14 mouse cellular contexts compared by ENCODE assay signal in the genomic region with DNA sequence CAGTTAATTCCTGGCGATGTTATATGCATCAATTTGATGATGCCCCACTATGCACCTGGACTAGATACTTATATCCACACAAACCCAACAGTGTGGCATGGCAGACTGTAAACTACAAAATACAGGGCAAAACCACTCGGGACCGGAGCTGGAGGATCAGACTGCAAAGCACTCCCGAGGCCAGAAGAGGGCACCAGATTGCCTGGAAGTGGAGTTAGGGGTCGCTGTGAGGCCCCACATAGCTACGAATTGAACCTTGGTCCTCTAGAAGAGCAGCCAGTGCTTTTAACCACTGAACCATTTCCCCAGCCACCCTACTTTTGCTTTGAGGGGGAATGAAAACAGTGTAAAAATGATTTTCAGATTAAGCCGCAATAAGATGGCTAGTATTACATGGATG. TPM values are rescaled to one million over a fixed set of nuclear protein-coding genes. Genes with fewer than 3 reads are reported as not detected.
DNase-seq lines count a peak whose midpoint lies in the region; ATAC-seq and TF ChIP-seq lines count a peak whose summit lies in the region.
"Had no signal": no experiment of that assay in that cellular context is flagged by ENCODE, and none has a peak within 500 bp of the region (broad histone marks: within the 10 kb centered on the region; RNA-seq: fewer than 3 reads in every experiment).

No protein-coding gene starts in this region.

- H3K4me3 ChIP-seq in gastrocnemius, adult 2 months = no peak overlapping the region
- H3K4me3 ChIP-seq in left cerebral cortex, adult 2 months = no peak overlapping the region
- no peak overlapping the region for H3K4me3 ChIP-seq in ES-Bruce4 (ENCODE audit: low read depth, low read length)
- no peak overlapping the region for H3K4me3 ChIP-seq in embryonic facial prominence, embryonic 11.5 days (ENCODE audit: low read depth, low read length)
- H3K4me3 ChIP-seq: forebrain, embryonic 13.5 days; limb, embryonic 15.5 days; stomach, embryonic 15.5 days had no signal

- H3K36me3 ChIP-seq in ES-Bruce4 (ENCODE audit: control insufficient read depth, insufficient read depth, low read length, poor library complexity, severe bottlenecking) = no peaks in the 10 kb centered on the region
- H3K36me3 ChIP-seq in embryonic facial prominence, embryonic 11.5 days (replicated peaks; ENCODE audit: control insufficient read depth, insufficient read depth, low read depth, low read length) = no peaks in the 10 kb centered on the region
- H3K36me3 ChIP-seq: limb, embryonic 15.5 days; stomach, embryonic 15.5 days had no signal

- intact Hi-C loops in gastrocnemius, adult 2 months (cut with DNase I) = no loop called here
- intact Hi-C loops in left cerebral cortex, adult 2 months (cut with DNase I) = no loop called here
- intact Hi-C loops in left cerebral cortex, postnatal 10 days (cut with DNase I) = no loop called here

- H3K9ac ChIP-seq in ES-Bruce4 (ENCODE audit: low read depth, poor library complexity, severe bottlenecking) = no peak overlapping the region
- H3K9ac ChIP-seq in embryonic facial prominence, embryonic 11.5 days (replicated peaks; ENCODE audit: low read length) = no peak overlapping the region
- H3K9ac ChIP-seq: forebrain, embryonic 13.5 days; limb, embryonic 15.5 days; stomach, embryonic 15.5 days had no signal

- no peak for TF ChIP-seq POLR2A in ES-Bruce4 (IDR thresholded peaks at IDR 0.05; ENCODE audit: insufficient read depth, low read length)

- H3K9me3 ChIP-seq in ES-Bruce4 (replicated peaks; ENCODE audit: control insufficient read depth, insufficient read depth, low read length, poor library complexity, severe bottlenecking) = no peaks in the 10 kb centered on the region
- H3K9me3 ChIP-seq in embryonic facial prominence, embryonic 11.5 days (replicated peaks; ENCODE audit: control insufficient read depth, low read length) = no peaks in the 10 kb centered on the region
- H3K9me3 ChIP-seq: forebrain, embryonic 13.5 days; limb, embryonic 15.5 days; stomach, embryonic 15.5 days had no signal

- no peaks in the 10 kb centered on the region for H3K4me1 ChIP-seq in ES-Bruce4 (ENCODE audit: control insufficient read depth, insufficient read depth, low read length)
- no peaks in the 10 kb centered on the region for H3K4me1 ChIP-seq in embryonic facial prominence, embryonic 11.5 days (ENCODE audit: control insufficient read depth, insufficient read depth, low read length)
- H3K4me1 ChIP-seq: forebrain, embryonic 13.5 days; limb, embryonic 15.5 days; stomach, embryonic 15.5 days had no signal

- TF ChIP-seq EP300 in ES-Bruce4 (IDR thresholded peaks at IDR 0.05; ENCODE audit: insufficient read depth, low read depth, low read length) = no peak

- no peak overlapping the region for H3K4me2 ChIP-seq in embryonic facial prominence, embryonic 11.5 days (ENCODE audit: low read depth, low read length)
- H3K4me2 ChIP-seq: forebrain, embryonic 13.5 days; limb, embryonic 15.5 days; stomach, embryonic 15.5 days had no signal

- peak; percentile 23; the same call in 1 of the 2 replicates for TF ChIP-seq CTCF in gastrocnemius, adult 2 months (IDR thresholded peaks at IDR 0.05)
- TF ChIP-seq CTCF in left cerebral cortex, adult 2 months (IDR thresholded peaks at IDR 0.05) = peak; percentile 36
- peak; percentile 65 for TF ChIP-seq CTCF in ES-Bruce4 (IDR thresholded peaks at IDR 0.05; ENCODE audit: low read depth, low read length)

- H3K27me3 ChIP-seq in ES-Bruce4 (ENCODE audit: control insufficient read depth, insufficient read depth, low read length, poor library complexity, severe bottlenecking) = no peaks in the 10 kb centered on the region
- H3K27me3 ChIP-seq in embryonic facial prominence, embryonic 11.5 days (ENCODE audit: control insufficient read depth, insufficient read depth, low read length) = no peaks in the 10 kb centered on the region
- H3K27me3 ChIP-seq: forebrain, embryonic 13.5 days; limb, embryonic 15.5 days; stomach, embryonic 15.5 days had no signal

- no peak for ATAC-seq in embryonic facial prominence, embryonic 11.5 days (replicated peaks; ENCODE audit: insufficient number of reproducible peaks, low FRiP score, low TSS enrichment, low read depth)
- no peak for ATAC-seq in erythroblast, adult 5-6 weeks (replicated peaks; ENCODE audit: low FRiP score, poor library complexity, severe bottlenecking)
- ATAC-seq: forebrain, embryonic 13.5 days had no signal

- 53% methylated on average over 7 of the region's 7 CpGs for whole genome bisulfite sequencing in embryonic facial prominence, embryonic 11.5 days

- H3K27ac ChIP-seq in gastrocnemius, adult 2 months = no peak overlapping the region
- H3K27ac ChIP-seq in left cerebral cortex, adult 2 months = no peak overlapping the region
- no peak overlapping the region for H3K27ac ChIP-seq in ES-Bruce4 (ENCODE audit: insufficient read depth, low read length)
- H3K27ac ChIP-seq in embryonic facial prominence, embryonic 11.5 days (replicated peaks; ENCODE audit: low read depth, low read length) = no peak overlapping the region
- H3K27ac ChIP-seq: forebrain, embryonic 13.5 days; limb, embryonic 15.5 days; stomach, embryonic 15.5 days had no signal

- no peak for DNase-seq in gastrocnemius, adult 2 months
- DNase-seq in gastrocnemius, postnatal 25 days = no peak
- DNase-seq in left cerebral cortex, adult 2 months (ENCODE audit: extremely low spot score in 1 of 2, low spot score in 2 of 2) = no peak
- no peak for DNase-seq in left cerebral cortex, postnatal 10 days (ENCODE audit: extremely low spot score in 1 of 2, low spot score in 2 of 2)
- DNase-seq in embryonic facial prominence, embryonic 11.5 days (ENCODE audit: low spot score) = peak; percentile 8
- no peak for DNase-seq in cerebellum, postnatal 36 days
- DNase-seq: cerebellum, postnatal 25 days; gastrocnemius, postnatal 36 days had no signal

RNA-seq across cellular contexts. Expression of gene Rhox9, which starts 7.0 kb away (rescaled TPM):
- not detected for total RNA-seq in gastrocnemius, adult 2 months (2021)
- not detected for total RNA-seq in gastrocnemius, postnatal 25 days (2021)
- total RNA-seq in left cerebral cortex, adult 2 months (2021) = not detected
- not detected for total RNA-seq in left cerebral cortex, postnatal 10 days (2021)
- polyA plus RNA-seq in ES-Bruce4 (2011; ENCODE audit: insufficient read depth, insufficient read length, low read depth, missing spikeins) = 19.2 and 19.5 TPM in 2 replicates
- polyA plus RNA-seq in embryonic facial prominence, embryonic 11.5 days (2014; fragmentation: Nextera tagmentation; extraction: Ambion mirVana) = not detected in 2 replicates
- total RNA-seq in erythroblast, adult 5-6 weeks (2015; ENCODE audit: low replicate concordance) = not detected in 2 replicates
- not detected in 2 replicates for total RNA-seq in erythroblast, adult 5-6 weeks (2017; ENCODE audit: low replicate concordance)
- total RNA-seq: gastrocnemius, postnatal 36 days; hematopoietic stem cell, adult 5-6 weeks had no signal
- polyA plus RNA-seq: forebrain, embryonic 13.5 days; limb, embryonic 15.5 days; stomach, embryonic 15.5 days had no signal

RNA-seq across cellular contexts. Expression of gene Rhox7b, which starts 11.5 kb away (rescaled TPM):
- not detected for total RNA-seq in gastrocnemius, adult 2 months (2021)
- total RNA-seq in gastrocnemius, postnatal 25 days (2021) = not detected
- total RNA-seq in left cerebral cortex, adult 2 months (2021) = not detected
- total RNA-seq in left cerebral cortex, postnatal 10 days (2021) = not detected
- not detected in 2 replicates for polyA plus RNA-seq in ES-Bruce4 (2011; ENCODE audit: insufficient read depth, insufficient read length, low read depth, missing spikeins)
- not detected in 2 replicates for polyA plus RNA-seq in embryonic facial prominence, embryonic 11.5 days (2014; fragmentation: Nextera tagmentation; extraction: Ambion mirVana)
- total RNA-seq in erythroblast, adult 5-6 weeks (2015; ENCODE audit: low replicate concordance) = not detected in 2 replicates
- not detected in 2 replicates for total RNA-seq in erythroblast, adult 5-6 weeks (2017; ENCODE audit: low replicate concordance)
- total RNA-seq: gastrocnemius, postnatal 36 days; hematopoietic stem cell, adult 5-6 weeks had no signal
- polyA plus RNA-seq: forebrain, embryonic 13.5 days; limb, embryonic 15.5 days; stomach, embryonic 15.5 days had no signal

RNA-seq across cellular contexts. Expression of gene Rhox8, which starts 29.8 kb away (rescaled TPM):
- not detected for total RNA-seq in gastrocnemius, adult 2 months (2021)
- not detected for total RNA-seq in gastrocnemius, postnatal 25 days (2021)
- total RNA-seq in left cerebral cortex, adult 2 months (2021) = not detected
- not detected for total RNA-seq in left cerebral cortex, postnatal 10 days (2021)
- not detected in 2 replicates for polyA plus RNA-seq in ES-Bruce4 (2011; ENCODE audit: insufficient read depth, insufficient read length, low read depth, missing spikeins)
- polyA plus RNA-seq in embryonic facial prominence, embryonic 11.5 days (2014; fragmentation: Nextera tagmentation; extraction: Ambion mirVana) = not detected in 2 replicates
- total RNA-seq in erythroblast, adult 5-6 weeks (2015; ENCODE audit: low replicate concordance) = 4.0 TPM in 1 of 2 replicates, not detected in the other
- total RNA-seq in erythroblast, adult 5-6 weeks (2017; ENCODE audit: low replicate concordance) = not detected in 2 replicates
- total RNA-seq: gastrocnemius, postnatal 36 days; hematopoietic stem cell, adult 5-6 weeks had no signal
- polyA plus RNA-seq: forebrain, embryonic 13.5 days; limb, embryonic 15.5 days; stomach, embryonic 15.5 days had no signal
